Mouse (Mus musculus) adrenal gland, adult 2 months (tissue): ENCODE results near the gene Nphp3. TPM values are rescaled to one million over a fixed set of nuclear protein-coding genes. Genes with fewer than 3 reads are reported as not detected.
A peak's percentile ranks its signal among the peaks of the same experiment; 100 is the strongest.

Source experiments
- DNase-seq: peaks from one replicate; pipeline ENCODE4 v3.0.0; 2021
- long read RNA-seq: library from polyadenylated mRNA; stranded (forward); transcript quantifications from one replicate; pipeline ENCODE4 v2.0.0, GENCODE M21; 2021
- polyA plus RNA-seq: library from polyadenylated mRNA; depleted of rRNA; stranded (reverse); fragments of >200 nt; gene quantifications from 2 replicates; pipeline ENCODE4 v1.2.3, GENCODE M21; 2012; rRNA removed
- total RNA-seq, 2 experiments: library from RNA; stranded (reverse); gene quantifications; 2 replicates each; pipeline ENCODE4 v1.2.3; 2021

The Nphp3 gene
- total RNA-seq (1 to 10 TPM; 2.3 to 4.7 TPM), polyA plus RNA-seq (8.4 and 8.6 TPM in 2 replicates)
- long read RNA-seq, partial matches to known transcripts, result 1 of 1 reads
- long read RNA-seq, other reads (novel, unspliced or antisense), result 0 of 1 reads

DNA sequence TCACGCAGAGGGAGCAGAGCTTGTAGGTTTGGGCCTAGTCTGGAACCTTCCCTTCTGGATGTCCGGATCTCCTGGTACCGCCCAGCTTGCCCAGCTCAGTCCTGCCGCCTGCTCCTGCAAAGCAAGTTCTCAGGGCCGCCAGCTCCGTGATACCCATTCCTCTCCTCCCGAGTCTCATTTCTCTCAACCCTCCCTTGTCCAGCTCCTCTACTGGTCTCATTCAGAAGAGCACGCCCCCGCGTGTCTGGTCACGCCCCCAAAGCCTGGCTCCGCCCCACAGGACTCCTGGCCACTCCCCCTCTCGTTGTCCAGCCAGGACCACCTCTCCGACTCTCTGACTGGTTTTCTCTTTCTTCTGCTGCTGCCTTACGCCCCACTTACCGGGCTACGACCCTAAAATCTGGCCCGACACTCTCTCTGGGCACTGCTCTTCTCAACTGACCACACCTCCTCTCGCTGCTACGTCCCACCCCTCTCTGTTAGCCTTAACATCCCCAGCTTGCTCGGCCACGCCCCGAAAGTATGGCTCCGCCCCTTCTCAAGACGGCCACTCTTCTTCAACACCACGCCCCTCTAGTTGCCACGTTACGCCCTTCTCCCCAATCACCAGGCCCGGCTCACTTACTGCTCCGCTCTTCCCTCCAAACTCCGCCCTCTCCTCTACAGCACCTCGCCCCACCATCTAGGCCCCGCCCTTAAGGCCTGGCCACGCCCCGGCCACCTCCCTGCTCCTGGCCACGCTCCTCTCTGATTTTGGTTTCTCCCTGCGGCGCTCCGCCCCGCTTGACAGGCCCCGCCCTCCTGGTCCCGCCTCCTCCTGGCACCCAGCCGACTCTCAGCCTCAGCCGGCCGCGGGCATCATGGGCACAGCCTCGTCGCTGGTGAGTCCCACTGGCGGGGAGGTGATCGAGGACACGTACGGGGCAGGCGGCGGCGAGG is at the start of gene Nphp3:
TSS of gene Nphp3 (plus strand) at position 624 of the 939 bp plus-strand sequence.
- DNase-seq, result peak; percentile 100

DNA sequence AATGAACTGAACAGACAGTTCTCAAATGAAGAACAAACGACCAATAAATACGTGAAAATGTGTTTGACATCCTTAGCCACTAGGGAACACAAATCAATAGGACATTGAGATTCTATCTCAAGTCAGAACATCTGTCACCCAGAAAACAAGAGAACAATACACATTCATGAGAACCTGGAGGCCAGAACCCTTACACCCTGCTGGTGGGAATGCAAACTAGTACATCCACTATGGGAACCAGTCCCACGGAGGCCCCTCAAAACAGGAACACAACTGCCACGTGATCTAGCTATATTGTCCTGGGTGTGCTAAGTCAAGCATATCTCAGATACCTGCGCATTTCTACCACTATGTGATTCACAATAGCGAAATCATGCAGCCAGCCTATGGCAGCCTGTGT is 43.6 kb upstream of the Nphp3 start:
- DNase-seq, result no peak

DNA sequence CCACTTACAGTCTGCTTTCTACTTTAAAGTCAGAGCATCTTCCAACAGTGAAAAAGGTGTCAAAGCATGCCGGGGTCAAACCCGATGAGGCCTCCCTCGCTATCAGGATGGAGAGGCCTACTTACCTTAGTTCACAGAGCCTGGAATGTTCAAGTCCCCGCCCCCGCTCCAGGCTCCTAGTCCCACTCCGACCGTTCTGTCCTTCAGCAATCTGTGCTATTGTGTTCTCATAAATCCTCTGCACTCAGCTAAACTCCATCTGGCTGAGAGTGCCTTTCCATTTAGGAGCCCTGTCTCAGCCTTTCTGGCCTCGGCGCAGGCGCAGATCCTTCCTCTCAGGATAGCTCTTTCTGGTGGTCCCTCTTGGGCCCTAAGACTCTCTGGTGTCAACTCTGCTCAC is 42.4 kb upstream of the Nphp3 start:
- DNase-seq, result no peak

DNA sequence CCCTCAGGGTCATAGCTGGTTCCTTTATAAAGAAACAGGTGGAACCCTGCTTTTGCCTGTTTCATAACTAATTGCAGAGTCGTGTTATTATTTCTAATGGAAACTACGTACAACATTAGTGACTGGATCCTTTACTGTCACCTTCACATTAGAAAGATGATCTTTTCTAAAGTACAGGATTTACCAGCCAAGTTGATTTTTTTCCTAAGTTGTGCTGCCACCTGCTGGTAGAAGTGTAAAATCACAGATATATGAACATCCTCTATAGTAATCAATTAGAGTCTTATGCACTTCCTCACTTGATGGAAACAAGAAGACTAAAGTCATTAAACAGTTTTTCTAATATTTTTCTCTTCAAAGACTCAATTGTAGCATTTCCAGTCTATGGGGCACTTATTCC is 5.8 kb upstream of the Nphp3 start:
- peak; percentile 26 for DNase-seq

DNA sequence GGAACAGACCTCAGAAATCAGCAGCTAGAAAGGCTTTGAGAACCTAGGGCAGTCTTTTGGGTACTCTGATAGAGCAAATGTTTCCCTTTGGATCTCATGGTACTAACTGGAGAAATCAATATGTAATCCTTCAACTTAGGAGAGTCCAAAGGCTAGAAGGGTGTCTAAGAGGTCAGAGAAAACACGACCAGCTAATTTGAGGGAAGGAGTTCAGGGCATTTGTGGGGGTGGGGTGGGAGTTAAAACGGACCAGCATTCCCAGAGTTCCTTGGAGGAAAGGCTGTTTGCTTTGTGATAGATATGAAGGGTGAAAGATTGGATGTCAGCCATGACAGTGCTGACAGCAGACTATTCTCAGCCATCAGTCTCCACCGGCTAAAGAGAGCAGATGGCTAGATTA is 1.7 kb upstream of the Nphp3 start:
- DNase-seq, result no peak

DNA sequence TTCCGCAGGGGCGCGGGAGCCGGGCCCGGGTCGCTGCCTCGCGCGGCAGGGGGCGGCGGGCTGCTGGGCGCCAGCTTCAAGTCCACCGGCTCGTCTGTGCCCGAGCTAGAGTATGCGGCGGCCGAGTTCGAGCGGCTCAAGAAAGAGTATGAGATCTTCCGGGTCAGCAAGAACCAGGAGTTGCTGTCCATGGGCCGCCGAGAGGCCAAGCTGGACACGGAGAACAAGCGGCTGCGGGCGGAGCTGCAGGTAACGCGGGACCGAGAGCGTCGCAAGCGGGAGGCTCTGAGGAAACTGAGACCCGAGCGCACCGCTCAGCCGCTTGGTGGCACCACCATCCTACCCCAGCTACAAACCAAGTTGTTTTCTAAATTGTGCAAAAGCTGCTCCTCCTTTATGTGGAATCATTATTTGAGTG is 578 bp downstream of the Nphp3 start:
- DNase-seq, result no peak

DNA sequence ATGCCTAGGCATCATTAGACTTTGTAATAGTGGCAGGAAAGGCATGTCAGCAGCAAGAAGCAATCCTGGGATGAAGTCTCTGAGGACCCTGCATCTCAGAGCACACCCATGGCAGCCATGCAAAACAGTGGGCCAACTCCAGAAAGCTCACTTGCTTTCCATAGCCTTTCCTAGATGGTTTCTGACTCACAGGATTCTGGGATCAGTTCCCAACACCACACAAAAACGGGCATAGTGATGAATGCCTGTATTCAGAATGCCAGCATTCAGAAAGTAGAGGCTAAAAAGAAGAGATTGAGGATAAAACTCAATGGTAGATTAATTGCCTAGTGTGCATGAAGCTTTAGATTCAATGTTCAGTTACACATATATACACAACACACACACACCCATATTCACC is 12.2 kb downstream of the Nphp3 start:
- no peak for DNase-seq

DNA sequence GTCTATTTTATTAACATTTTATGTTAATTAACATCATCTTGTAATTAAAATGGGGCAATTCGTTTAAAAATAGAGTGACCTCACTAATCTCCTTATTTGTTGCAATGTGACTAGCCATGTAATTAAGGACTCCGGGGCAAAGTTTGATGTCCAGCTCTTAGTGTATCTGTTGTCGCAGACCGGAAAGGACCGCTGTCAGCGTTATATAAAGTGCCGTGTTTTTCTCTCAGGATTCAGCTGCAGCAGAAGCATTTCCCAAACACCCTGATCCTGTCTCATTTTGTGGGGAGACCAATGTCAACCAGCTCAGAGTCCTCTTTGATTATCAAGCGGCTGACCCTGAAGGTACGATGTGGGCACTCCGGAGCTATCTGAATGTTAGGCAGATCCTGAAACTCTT is 18.7 kb downstream of the Nphp3 start:
- DNase-seq, result no peak

DNA sequence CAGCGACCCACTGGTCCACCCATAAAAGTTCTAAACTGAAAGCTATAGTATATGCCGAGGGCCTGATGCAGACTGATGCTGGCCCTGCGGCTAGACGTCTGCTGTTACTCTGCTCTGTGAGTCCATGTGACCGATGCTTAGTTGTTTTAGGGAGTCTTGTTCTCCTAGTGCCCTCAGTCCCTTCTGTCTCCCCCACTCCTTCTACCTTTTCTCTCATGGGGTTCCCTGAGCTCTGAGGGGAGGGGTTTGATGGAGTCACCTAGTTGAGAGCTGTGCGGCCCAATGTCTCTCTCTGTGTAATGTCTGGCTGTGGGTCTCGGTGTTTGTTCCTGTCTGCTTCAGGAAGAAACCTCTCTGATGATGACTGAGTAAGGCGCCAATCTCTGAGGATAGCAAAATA is 24.8 kb downstream of the Nphp3 start:
- no peak for DNase-seq

DNA sequence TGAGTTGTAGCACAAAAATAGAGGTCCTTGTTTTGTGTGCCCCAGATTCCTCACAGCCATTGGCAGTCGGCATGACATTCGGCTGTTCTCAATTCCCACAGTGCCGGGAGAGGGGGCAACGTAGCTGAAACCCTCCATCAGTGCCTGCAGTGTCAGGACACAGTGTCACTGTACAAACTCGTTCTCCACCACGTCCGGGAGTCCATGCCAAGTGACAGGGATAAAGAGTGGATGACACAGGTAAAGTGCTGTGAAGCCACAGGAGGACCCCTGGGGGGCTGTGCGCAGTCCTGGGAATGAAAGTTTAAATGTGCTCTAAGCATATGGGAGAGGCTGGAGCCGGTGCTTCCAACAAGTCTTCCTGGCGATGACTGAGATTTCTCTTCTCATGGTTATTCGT is 27.5 kb downstream of the Nphp3 start:
- no peak for DNase-seq

DNA sequence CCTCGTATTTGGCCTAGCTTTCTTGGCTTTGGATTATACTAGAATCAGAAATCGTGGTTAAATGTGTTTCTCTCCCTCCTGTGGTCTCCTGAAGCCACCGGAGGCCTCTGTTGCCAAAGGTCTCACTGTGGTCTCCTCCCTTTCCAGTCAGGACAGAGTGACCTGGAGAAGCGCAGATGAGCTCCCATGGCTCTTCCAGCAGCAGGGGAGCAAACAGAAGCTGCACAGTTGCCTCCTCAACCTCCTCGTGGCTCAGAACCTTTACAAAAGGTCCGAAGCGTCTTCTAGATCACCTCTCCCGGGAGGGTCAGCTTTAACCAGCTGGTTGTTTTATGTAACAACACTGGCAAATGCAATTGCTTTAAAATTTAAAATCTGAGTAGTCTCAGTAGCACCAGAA is 31.9 kb downstream of the Nphp3 start:
- DNase-seq, result no peak

DNA sequence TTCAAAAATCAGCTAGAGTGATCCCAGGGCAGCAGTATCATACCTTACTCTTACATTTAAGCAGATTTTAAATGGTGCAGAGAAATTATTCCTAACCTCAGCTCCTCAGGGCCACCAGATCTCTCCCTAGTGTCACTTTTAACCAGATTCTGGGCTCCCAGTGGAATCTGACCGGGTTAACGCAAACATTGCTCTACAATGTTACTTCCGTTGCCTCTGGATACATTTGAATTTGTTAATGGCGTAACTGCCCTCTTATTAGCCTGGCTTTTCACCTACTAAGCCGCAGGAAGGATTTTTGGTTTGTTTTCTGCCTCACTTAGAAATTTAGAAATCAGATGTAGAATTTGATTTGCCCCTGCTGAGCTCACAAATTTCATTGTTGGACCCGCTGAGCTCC is 32.4 kb downstream of the Nphp3 start:
- no peak for DNase-seq

DNA sequence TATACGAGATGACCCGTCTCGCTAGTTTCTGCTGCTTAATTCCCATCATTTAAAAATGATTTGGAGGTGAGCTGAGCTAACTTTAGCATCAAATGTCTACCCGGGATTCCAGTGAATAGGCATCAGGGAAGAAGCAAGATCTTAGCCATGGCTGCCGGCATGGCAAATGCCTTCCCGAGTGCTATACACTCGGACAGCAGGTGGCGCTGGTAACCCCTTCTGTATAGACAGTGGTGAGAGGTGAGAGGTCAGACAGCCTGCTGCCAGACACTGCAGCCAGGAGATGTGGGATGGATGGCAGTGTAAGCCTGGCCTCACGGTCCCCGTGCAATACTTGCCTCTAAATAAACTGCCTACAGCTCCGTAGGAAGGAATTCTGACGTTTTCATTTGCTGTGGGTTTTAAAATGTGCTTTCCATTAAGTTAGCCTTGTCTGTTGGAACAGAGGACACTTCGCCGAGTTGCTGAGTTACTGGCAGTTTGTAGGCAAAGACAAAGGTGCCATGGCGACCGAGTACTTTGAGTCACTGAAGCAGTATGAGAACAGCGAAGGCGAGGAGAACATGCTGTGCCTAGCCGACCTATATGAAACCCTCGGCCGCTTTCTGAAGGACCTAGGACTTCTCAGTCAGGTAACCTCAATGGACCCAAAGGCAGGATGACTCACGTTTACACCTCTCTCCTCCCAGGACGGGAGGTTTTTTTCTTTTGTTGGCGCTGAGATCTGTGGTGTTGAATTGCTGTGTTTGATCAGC is 33.1 kb downstream of the Nphp3 start:
- DNase-seq, result peak; percentile 75

DNA sequence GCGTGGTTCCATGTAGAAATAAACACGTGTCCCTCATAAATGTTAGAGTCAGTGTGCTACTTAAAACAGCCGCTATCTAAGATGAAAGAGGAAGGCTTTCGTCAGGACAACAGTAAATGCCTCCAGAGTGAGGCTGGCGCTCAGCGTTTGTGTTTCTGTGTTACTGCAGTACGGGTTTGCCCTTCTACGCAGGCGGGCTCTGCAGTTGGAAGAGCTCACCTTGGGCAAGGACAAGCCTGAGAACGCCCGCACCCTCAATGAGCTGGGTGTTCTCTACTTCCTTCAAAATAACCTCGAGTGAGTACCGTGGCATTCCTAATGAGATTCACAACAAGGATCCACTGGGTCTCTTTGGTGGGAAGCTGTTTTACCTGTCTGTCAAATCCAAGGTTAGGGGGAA is 35.9 kb downstream of the Nphp3 start:
- DNase-seq, result no peak

DNA sequence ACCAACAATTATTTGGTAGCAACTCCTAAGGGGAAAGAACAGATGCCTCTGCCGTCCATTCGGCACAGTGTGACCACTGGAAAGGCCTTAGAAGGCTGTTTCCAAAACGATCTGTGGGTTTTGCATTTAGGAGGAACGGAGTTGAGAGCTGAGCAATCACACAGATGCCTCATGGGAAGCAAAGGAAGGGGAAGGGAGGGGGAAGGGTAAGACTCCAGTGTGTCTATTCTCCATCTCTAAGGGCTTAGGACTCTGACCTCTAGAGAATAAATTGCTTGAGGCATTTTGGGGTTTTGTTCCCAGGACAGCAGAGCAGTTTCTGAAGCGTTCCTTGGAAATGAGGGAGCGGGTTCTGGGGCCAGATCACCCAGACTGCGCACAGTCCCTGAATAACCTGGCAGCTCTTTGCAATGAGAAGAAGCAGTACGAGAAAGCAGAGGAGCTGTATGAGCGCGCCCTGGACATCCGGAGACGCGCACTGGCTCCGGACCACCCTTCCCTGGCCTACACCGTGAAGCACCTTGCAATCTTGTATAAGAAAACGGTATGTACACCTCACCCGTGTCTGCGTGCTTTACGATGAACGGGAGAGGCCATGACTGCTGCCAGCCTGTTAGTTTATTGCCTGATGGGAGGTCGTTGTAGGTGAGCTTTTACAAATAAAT is 36.8 kb downstream of the Nphp3 start:
- DNase-seq, result no peak

DNA sequence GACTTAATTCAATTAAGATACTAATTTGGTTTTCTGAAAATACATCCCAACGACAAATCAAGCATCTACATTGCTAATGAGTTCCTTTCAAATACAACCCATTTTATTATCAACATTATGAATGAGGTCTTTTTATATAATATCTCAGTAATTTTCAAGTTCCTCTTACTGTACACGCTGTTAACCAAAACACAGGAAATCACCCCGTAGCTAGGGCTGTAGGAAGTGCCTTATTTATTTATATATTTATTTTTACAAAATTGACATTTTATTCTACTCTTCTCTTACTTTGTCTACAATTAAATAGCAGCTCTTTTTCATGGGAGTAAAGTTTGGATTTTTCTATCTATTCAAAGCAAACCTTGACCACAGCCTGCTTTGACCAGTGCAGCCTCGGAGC is 37.4 kb downstream of the Nphp3 start:
- DNase-seq, result no peak

DNA sequence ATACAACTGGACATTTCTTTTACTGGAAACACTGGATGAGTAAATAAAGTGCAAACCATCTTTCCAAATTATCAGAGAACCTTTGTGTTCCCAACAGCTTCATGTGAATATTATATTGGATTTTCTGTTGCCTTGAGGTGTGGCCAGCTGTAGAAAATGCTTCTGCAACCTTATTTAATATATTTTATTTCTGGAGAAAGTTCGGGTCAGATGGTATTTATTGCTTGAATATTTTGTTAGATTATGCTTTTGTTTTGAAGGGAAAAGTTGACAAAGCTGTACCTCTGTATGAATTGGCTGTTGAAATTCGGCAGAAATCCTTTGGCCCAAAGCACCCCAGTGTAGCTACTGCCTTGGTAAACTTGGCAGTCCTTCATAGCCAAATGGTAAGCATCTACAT is 38.0 kb downstream of the Nphp3 start, which contains the start of gene Gm28305:
TSS of gene Gm28305 (plus strand) at position 301 of the 400 bp plus-strand sequence.
- no peak for DNase-seq

DNA sequence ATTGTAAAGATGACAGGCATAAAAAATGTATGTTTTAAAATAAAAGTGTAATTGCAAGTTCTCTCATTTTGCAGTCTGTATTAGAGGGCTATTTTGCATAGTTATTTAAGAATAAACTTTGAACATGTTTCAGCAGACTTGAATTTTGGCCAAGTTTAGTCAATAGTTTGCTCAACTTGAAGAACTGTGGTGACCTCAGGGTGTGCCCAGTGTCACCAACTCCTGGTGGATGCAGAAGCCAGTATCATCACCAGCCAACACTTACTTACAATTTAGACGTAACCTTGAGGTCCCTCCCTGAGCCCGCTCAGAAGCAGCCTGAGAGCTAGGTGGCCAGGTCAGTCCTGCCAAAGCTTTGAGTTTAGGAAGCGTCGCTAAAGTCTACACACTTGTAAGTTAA is 41.3 kb downstream of the Nphp3 start:
- DNase-seq, result no peak

DNA sequence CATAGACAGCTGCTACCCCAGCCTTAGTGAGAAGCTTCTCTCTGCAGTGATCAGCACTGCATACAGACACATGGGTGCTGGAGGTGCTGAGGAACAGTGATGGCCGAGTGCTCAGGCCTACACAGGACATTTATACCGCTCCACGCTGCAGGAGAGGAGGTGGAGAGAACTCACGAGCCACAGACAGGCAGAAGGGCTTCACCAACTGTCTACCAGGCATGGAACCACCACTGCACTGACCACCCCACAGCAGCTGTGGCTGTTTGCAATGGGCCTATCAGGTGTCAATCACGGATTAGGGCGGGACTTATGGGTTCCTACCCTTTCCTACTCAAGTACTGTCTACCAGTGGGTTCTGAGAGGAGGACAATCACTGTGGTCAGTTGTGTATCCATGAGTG is 48.7 kb downstream of the Nphp3 start:
- DNase-seq, result no peak

DNA sequence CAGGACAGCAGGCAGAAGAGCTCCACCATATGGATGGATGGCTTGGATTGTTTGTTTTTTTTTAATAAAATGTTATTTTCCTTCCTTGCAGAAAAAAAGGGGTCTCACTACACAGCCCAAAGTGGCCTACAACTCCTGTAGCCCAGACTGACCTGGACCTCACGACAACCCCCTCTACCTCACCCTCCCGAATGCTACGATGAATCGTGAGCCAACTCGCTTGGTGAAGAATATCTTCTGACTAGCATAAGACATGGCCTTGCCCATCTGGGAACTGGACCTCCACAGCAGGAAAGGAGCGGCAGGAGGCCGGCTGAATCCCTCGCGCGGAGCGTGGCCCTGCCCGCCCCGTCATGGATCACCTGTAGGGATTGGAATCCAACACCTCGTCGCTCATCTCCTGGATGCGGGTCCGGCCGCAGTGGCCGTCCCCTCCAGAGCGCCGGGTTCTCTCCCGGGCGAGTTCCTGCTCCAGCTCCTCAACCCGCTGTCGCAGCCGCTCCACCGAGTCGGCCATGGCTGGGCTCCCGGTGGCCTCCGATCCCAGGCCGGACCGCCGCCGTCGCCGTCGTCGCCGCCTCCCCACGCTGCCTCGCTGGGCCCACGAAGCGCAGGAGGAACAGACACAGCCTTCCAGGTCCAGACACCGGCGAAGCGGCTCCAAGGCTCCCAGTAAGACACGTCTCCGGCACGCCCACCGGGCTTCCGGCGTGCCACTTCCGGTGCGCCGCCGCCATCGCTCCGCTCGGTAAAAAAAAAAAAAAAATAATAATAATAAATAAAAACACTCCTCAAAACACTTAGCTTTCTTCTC is 60.3 kb downstream of the Nphp3 start, which contains the start of gene Uba5:
TSS of gene Uba5 (minus strand) at position 705 of the 814 bp plus-strand sequence.
- DNase-seq, result peak; percentile 83

DNA sequence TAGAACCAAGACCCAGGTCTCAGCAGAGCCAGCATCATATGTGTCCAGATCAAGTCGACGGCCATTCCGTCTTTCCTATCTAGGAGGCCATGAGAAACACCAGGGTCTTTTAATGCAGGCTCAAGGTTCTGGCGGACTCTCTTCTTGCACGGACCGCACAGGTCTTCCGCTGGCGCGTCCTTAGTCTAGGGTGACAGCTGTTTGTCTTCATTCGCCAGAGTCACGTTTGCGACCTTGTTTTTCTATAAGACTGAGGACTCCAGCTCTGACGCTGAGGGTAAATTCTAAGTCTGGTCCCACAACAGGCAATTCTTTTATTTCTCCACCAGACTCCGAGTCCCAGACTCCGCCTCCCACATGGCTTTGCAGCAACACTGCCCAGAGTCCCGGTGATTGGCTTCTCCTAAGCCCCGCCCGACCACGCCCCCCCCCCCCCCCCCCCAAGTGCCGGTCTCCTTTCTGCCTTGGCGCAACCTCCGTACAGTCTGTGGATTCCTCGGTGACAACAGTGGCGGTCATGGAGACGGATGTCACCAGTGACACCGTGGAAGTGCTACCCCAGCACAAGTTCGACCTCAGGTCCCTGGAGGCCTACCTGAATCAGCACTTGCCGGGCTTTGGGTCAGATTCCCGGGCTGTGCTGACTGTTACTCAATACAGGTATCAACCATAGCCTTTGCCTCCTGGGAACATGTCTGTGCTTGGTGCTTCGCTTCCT is 61.1 kb downstream of the Nphp3 start, which contains the start of gene Acad11:
TSS of gene Acad11 (plus strand) at position 134 of the 718 bp plus-strand sequence.
- peak; percentile 87 for DNase-seq
